Mouse (Mus musculus): ENCODE measurements at regions not wholly inside any gene's neighbourhood (a gene's known extent, or its start where the extent isn't known, plus 50 kb on each side); places are given as distances from the start of the nearest gene placed in this dataset.

GRCm38 (mm10) chr9:84178705-84179104 is 253.8 kb downstream of the Bckdhb start:
- DNase-seq (ENCODE audit: low spot score in 2 of 2), result no peak

- no peak for DNase-seq (ENCODE audit: low spot score in 2 of 2)
These were observed 254.3 kb downstream of the Bckdhb start for GRCm38 (mm10) chr9:84179238-84179637.

GRCm38 (mm10) chr9:84183637-84184374 is 258.9 kb downstream of the Bckdhb start:
- DNase-seq (ENCODE audit: low spot score in 2 of 2), result no peak

GRCm38 (mm10) chr9:84187531-84187930 is 262.6 kb downstream of the Bckdhb start:
- no peak for DNase-seq (ENCODE audit: low spot score in 2 of 2)

GRCm38 (mm10) chr9:84193405-84193804 is 268.5 kb downstream of the Bckdhb start:
- DNase-seq (ENCODE audit: low spot score in 2 of 2), result no peak

- DNase-seq (ENCODE audit: low spot score in 2 of 2), result peak; percentile 47 to 59
These were observed 269.8 kb downstream of the Bckdhb start for GRCm38 (mm10) chr9:84194716-84195115.

GRCm38 (mm10) chr9:84195338-84195737 is 270.4 kb downstream of the Bckdhb start:
- DNase-seq (ENCODE audit: low spot score in 2 of 2), result no peak

- DNase-seq (ENCODE audit: low spot score in 2 of 2), result no peak
These were observed 275.3 kb downstream of the Bckdhb start for GRCm38 (mm10) chr9:84200208-84200607.

- no peak for DNase-seq (ENCODE audit: low spot score in 2 of 2)
These were observed 279.1 kb downstream of the Bckdhb start for GRCm38 (mm10) chr9:84204056-84204455.

- no peak for DNase-seq (ENCODE audit: low spot score in 2 of 2)
These were observed 315.6 kb downstream of the Bckdhb start for GRCm38 (mm10) chr9:84240491-84240975.

- no peak for DNase-seq (ENCODE audit: low spot score in 2 of 2)
These were observed 324.8 kb downstream of the Bckdhb start for GRCm38 (mm10) chr9:84249765-84250164.

GRCm38 (mm10) chr9:84253022-84253991 is 328.4 kb downstream of the Bckdhb start:
- peak; percentile 20 for DNase-seq (ENCODE audit: low spot score in 2 of 2)

- DNase-seq (ENCODE audit: low spot score in 2 of 2), result no peak
These were observed 333.5 kb downstream of the Bckdhb start for GRCm38 (mm10) chr9:84258488-84258887.

- no peak for DNase-seq (ENCODE audit: low spot score in 2 of 2)
These were observed 334.8 kb downstream of the Bckdhb start for GRCm38 (mm10) chr9:84259751-84260150.

GRCm38 (mm10) chr9:84262151-84262550 is 337.2 kb downstream of the Bckdhb start:
- DNase-seq (ENCODE audit: low spot score in 2 of 2), result no peak

GRCm38 (mm10) chr9:84266974-84267373 is 342.0 kb downstream of the Bckdhb start:
- no peak for DNase-seq (ENCODE audit: low spot score in 2 of 2)

GRCm38 (mm10) chr9:84274608-84275007 is 349.7 kb downstream of the Bckdhb start:
- no peak for DNase-seq (ENCODE audit: low spot score in 2 of 2)

- DNase-seq (ENCODE audit: low spot score in 2 of 2), result no peak
These were observed 353.4 kb downstream of the Bckdhb start for GRCm38 (mm10) chr9:84278295-84278694.

GRCm38 (mm10) chr9:84278731-84279130 is 353.8 kb downstream of the Bckdhb start:
- no peak for DNase-seq (ENCODE audit: low spot score in 2 of 2)

- no peak for DNase-seq (ENCODE audit: low spot score in 2 of 2)
These were observed 356.0 kb downstream of the Bckdhb start for GRCm38 (mm10) chr9:84280898-84281297.

GRCm38 (mm10) chr9:84281610-84282009 is 356.7 kb downstream of the Bckdhb start:
- DNase-seq (ENCODE audit: low spot score in 2 of 2), result peak in 1 of 2 experiments; percentile 9

- DNase-seq (ENCODE audit: low spot score in 2 of 2), result no peak
These were observed 358.4 kb downstream of the Bckdhb start for GRCm38 (mm10) chr9:84283296-84283695.
